Mouse (Mus musculus) testis, adult 2 months (tissue): ENCODE data around the gene Foxd4. TPM values are rescaled to one million over a fixed set of nuclear protein-coding genes. Genes with fewer than 3 reads are reported as not detected.
A peak's percentile ranks its signal among the peaks of the same experiment; 100 is the strongest.

Experiments
- H3K27ac ChIP-seq: fragments of 200-500 bp; 2 replicates; pipeline ENCODE4 v1.5.1; 2012; ENCODE audit warnings: low read depth, low read length; ENCODE audit not compliant: control insufficient read depth, insufficient read depth
- H3K27me3 ChIP-seq: fragments of 200-500 bp; 2 replicates; pipeline ENCODE4 v1.6.1; 2012; ENCODE audit warnings: mild to moderate bottlenecking, low read length, moderate library complexity; ENCODE audit not compliant: control insufficient read depth, insufficient read depth
- H3K36me3 ChIP-seq: fragments of 200-500 bp; 2 replicates; pipeline ENCODE4 v1.6.1; 2012; ENCODE audit warnings: mild to moderate bottlenecking, low read length; ENCODE audit not compliant: control insufficient read depth, insufficient read depth
- H3K4me1 ChIP-seq: fragments of 200-500 bp; 2 replicates; pipeline ENCODE4 v1.6.1; 2012; ENCODE audit warnings: low read length; ENCODE audit not compliant: control insufficient read depth, insufficient read depth
- H3K4me3 ChIP-seq: fragments of 200-500 bp; 2 replicates; pipeline ENCODE4 v1.5.1; 2012; ENCODE audit warnings: low read depth, mild to moderate bottlenecking, low read length, moderate library complexity, mixed read lengths; ENCODE audit not compliant: control insufficient read depth
- CTCF ChIP-seq: fragments of 200-500 bp; IDR thresholded peaks from 2 replicates; pipeline ENCODE4 v1.5.1; 2012; ENCODE audit warnings: low read depth, mild to moderate bottlenecking, inconsistent platforms, low read length, moderate library complexity; ENCODE audit not compliant: control insufficient read depth, insufficient read depth, insufficient replicate concordance
- POLR2A ChIP-seq: fragments of 200-500 bp; IDR thresholded peaks from 2 replicates; pipeline ENCODE4 v1.6.1; 2012; ENCODE audit warnings: low read depth, mild to moderate bottlenecking, inconsistent platforms, low read length, moderate library complexity; ENCODE audit not compliant: control insufficient read depth
- polyA plus RNA-seq: library from polyadenylated mRNA; depleted of rRNA; stranded (reverse); fragments of >200 nt; gene quantifications from 2 replicates; pipeline ENCODE4 v1.2.3, GENCODE M21; 2012; rRNA removed

Gene Foxd4
- polyA plus RNA-seq, 1 experiment = not detected

GRCm38 (mm10) chr19:24871037-24871635 is 29.9 kb downstream of the Foxd4 start:
- peaks cover 3% of the 10 kb centered on the region; the same call in 1 of the 2 replicates for H3K4me1 ChIP-seq
- H3K4me3 ChIP-seq = peak overlapping the region; percentile 49
- H3K36me3 ChIP-seq = no peaks in the 10 kb centered on the region
- no peaks in the 10 kb centered on the region for H3K27me3 ChIP-seq
- TF ChIP-seq POLR2A = no peak
- peak; percentile 98 for TF ChIP-seq CTCF
- H3K27ac ChIP-seq = no peak overlapping the region

GRCm38 (mm10) chr19:24865436-24865835 is 35.6 kb downstream of the Foxd4 start:
- Histone ChIP-seq H3K4me1 (peaks cover 3% of the 10 kb centered on the region; the same call in 1 of the 2 replicates), H3K4me3 (no peak overlapping the region), H3K36me3 (no peaks in the 10 kb centered on the region), H3K27ac (no peak overlapping the region), H3K27me3 (no peaks in the 10 kb centered on the region)
- TF ChIP-seq POLR2A (no peak), CTCF (no peak)

- Histone ChIP-seq H3K36me3 (no peaks in the 10 kb centered on the region), H3K4me1 (peaks cover 3% of the 10 kb centered on the region; the same call in 1 of the 2 replicates), H3K27me3 (no peaks in the 10 kb centered on the region), H3K27ac (no peak within 1 kb of the TSS), H3K4me3 (peak within 1 kb of the TSS; percentile 38)
- no peak for TF ChIP-seq CTCF
Measured at GRCm38 (mm10) chr19:24861612-24862451, 39.2 kb downstream of the Foxd4 start, which contains the start of gene Pgm5. Gene Pgm5 (minus strand): TSS chr19:24861855.

GRCm38 (mm10) chr19:24861276-24861611 is 39.8 kb downstream of the Foxd4 start:
- H3K4me1 ChIP-seq = peaks cover 3% of the 10 kb centered on the region; the same call in 1 of the 2 replicates
- no peak for TF ChIP-seq POLR2A
- no peaks in the 10 kb centered on the region for H3K27me3 ChIP-seq
- H3K4me3 ChIP-seq = peak overlapping the region; percentile 38
- no peaks in the 10 kb centered on the region for H3K36me3 ChIP-seq
- H3K27ac ChIP-seq = no peak overlapping the region

- no peak overlapping the region for H3K4me3 ChIP-seq
- no peaks in the 10 kb centered on the region; the same call in 1 of the 2 replicates for H3K4me1 ChIP-seq
- TF ChIP-seq POLR2A (no peak), CTCF (no peak)
- H3K36me3 ChIP-seq = no peaks in the 10 kb centered on the region
- no peaks in the 10 kb centered on the region for H3K27me3 ChIP-seq
- no peak overlapping the region for H3K27ac ChIP-seq
Measured at GRCm38 (mm10) chr19:24851456-24852315, 49.3 kb downstream of the Foxd4 start.

Other genes starting within 250 kb of the Foxd4 start
- 0.06 TPM in 2 replicates for gene Tmem252, start 227.2 kb downstream of the Foxd4 start, polyA plus RNA-seq
- gene Pgm5, start 39.3 kb downstream of the Foxd4 start, polyA plus RNA-seq = 0.38 and 3.5 TPM in 2 replicates
- gene Gm10053, start 25.5 kb downstream of the Foxd4 start, polyA plus RNA-seq = 10.2 and 14.2 TPM in 2 replicates
- gene Cbwd1, start 60.4 kb upstream of the Foxd4 start, polyA plus RNA-seq = 9.3 and 10.8 TPM in 2 replicates
- 2.9 and 3.8 TPM in 2 replicates for gene Dock8, start 98.3 kb upstream of the Foxd4 start, polyA plus RNA-seq